Mouse (Mus musculus) limb, embryonic 15.5 days (tissue): ENCODE measurements around the gene Adgrf3. TPM values are rescaled to one million over a fixed set of nuclear protein-coding genes. Genes with fewer than 3 reads are reported as not detected.

Experiments used
- ATAC-seq: fragments of 200-750 bp; cut with Nextera tagmentation; 2 replicates; pipeline ENCODE4 v1.8.0; 2017; ENCODE audit warnings: low read depth, moderate TSS enrichment; ENCODE audit not compliant: insufficient number of reproducible peaks, low FRiP score, low TSS enrichment
- H3K27ac ChIP-seq: fragments of 300-500 bp; sonication (generic); 2 replicates; pipeline ENCODE4 v1.5.1; 2015; ENCODE audit warnings: moderate library complexity, mild to moderate bottlenecking, inconsistent platforms
- H3K27me3 ChIP-seq: fragments of 300-500 bp; sonication (generic); 2 replicates; pipeline ENCODE4 v1.6.1; 2015; ENCODE audit warnings: inconsistent platforms
- H3K36me3 ChIP-seq: fragments of 300-500 bp; sonication (generic); 2 replicates; pipeline ENCODE4 v1.6.1; 2015; ENCODE audit warnings: inconsistent platforms
- H3K4me1 ChIP-seq: fragments of 300-500 bp; sonication (generic); 2 replicates; pipeline ENCODE4 v1.6.1; 2015; ENCODE audit warnings: inconsistent platforms
- H3K4me2 ChIP-seq: fragments of 300-500 bp; sonication (generic); 2 replicates; pipeline ENCODE4 v1.6.1; 2015; ENCODE audit warnings: mild to moderate bottlenecking, inconsistent platforms
- H3K4me3 ChIP-seq: fragments of 300-500 bp; sonication (generic); 2 replicates; pipeline ENCODE4 v1.5.1; 2015; ENCODE audit warnings: mild to moderate bottlenecking, inconsistent platforms
- H3K9ac ChIP-seq: fragments of 300-500 bp; sonication (generic); 2 replicates; pipeline ENCODE4 v1.6.1; 2015; ENCODE audit warnings: inconsistent platforms
- H3K9me3 ChIP-seq: fragments of 300-500 bp; sonication (generic); 2 replicates; pipeline ENCODE4 v1.6.1; 2016; ENCODE audit warnings: inconsistent platforms
- WGBS: fragments of 180-500 bp; shearing (Covaris S2); methylation state at CpG from one replicate; pipeline ENCODE4 v1.1.7; 2015; 5-methylcytosine and 5-hydroxymethylcytosine counted together
- polyA plus RNA-seq: library from polyadenylated mRNA; unstranded; fragments of >200 nt; fragmentation: Nextera tagmentation; extraction: Ambion mirVana; gene quantifications from 2 replicates; pipeline ENCODE4 v1.2.1, GENCODE M21; 2015

Adgrf3 gene
- polyA plus RNA-seq, 1 experiment from 2014 or later = 0.08 TPM

- Histone ChIP-seq H3K4me1 (peaks cover 5% of the 10 kb centered on the region), H3K9me3 (no peaks in the 10 kb centered on the region), H3K27me3 (no peaks in the 10 kb centered on the region), H3K27ac (no peak overlapping the region), H3K4me2 (no peak overlapping the region), H3K36me3 (no peaks in the 10 kb centered on the region), H3K9ac (no peak overlapping the region), H3K4me3 (no peak overlapping the region)
- 65% methylated on average over 7 of the region's 7 CpGs for WGBS
- no peak for ATAC-seq
These were observed 7.3 kb downstream of the Adgrf3 start for GRCm38 (mm10) chr5:30198257-30198656.

GRCm38 (mm10) chr5:30195340-30195739, 10.2 kb downstream of the Adgrf3 start:
- Histone ChIP-seq H3K4me2 (no peak overlapping the region), H3K4me3 (no peak overlapping the region), H3K36me3 (0 out of 2 replicates have a peak, but pooled peaks cover 4% of the 10 kb centered on the region), H3K9ac (no peak overlapping the region), H3K27ac (no peak overlapping the region), H3K4me1 (no peaks in the 10 kb centered on the region), H3K27me3 (no peaks in the 10 kb centered on the region), H3K9me3 (no peaks in the 10 kb centered on the region)
- WGBS = 96% methylated on average over 5 of the region's 5 CpGs
- no peak for ATAC-seq

GRCm38 (mm10) chr5:30192452-30192851, 13.1 kb downstream of the Adgrf3 start:
- H3K9me3 ChIP-seq = no peaks in the 10 kb centered on the region
- H3K36me3 ChIP-seq = peaks cover 19% of the 10 kb centered on the region
- 73% methylated on average over 1 of the region's 1 CpGs for WGBS
- no peak for ATAC-seq
- H3K9ac ChIP-seq = no peak overlapping the region
- H3K4me1 ChIP-seq = no peaks in the 10 kb centered on the region
- H3K27ac ChIP-seq = no peak overlapping the region
- H3K4me2 ChIP-seq = no peak overlapping the region
- no peaks in the 10 kb centered on the region for H3K27me3 ChIP-seq
- H3K4me3 ChIP-seq = no peak overlapping the region

GRCm38 (mm10) chr5:30187687-30188485, 17.6 kb downstream of the Adgrf3 start:
- ATAC-seq = no peak
- 93% methylated on average over 12 of the region's 12 CpGs for WGBS

GRCm38 (mm10) chr5:30175811-30176210, 29.7 kb downstream of the Adgrf3 start:
- WGBS = 55% methylated on average over 4 of the region's 4 CpGs
- ATAC-seq = no peak

More at GRCm38 (mm10) chr5:30187687-30188485, 17.6 kb downstream of the Adgrf3 start:
- no peak overlapping the region for H3K4me2 ChIP-seq
- H3K4me3 ChIP-seq = no peak overlapping the region
- no peak overlapping the region for H3K9ac ChIP-seq
- peaks cover 46% of the 10 kb centered on the region for H3K36me3 ChIP-seq
- H3K27me3 ChIP-seq = no peaks in the 10 kb centered on the region
- H3K4me1 ChIP-seq = no peaks in the 10 kb centered on the region
- H3K27ac ChIP-seq = no peak overlapping the region
- no peaks in the 10 kb centered on the region for H3K9me3 ChIP-seq

GRCm38 (mm10) chr5:30172931-30173692, 32.4 kb downstream of the Adgrf3 start:
- no peaks in the 10 kb centered on the region for H3K27me3 ChIP-seq
- peaks cover 4% of the 10 kb centered on the region; the same call in 1 of the 2 replicates for H3K4me1 ChIP-seq
- 0 out of 2 replicates have a peak overlapping the region, but pooled peaks have one; percentile 9 for H3K27ac ChIP-seq
- peaks cover 67% of the 10 kb centered on the region for H3K36me3 ChIP-seq
- ATAC-seq = no peak
- no peak overlapping the region for H3K4me2 ChIP-seq
- 33% methylated on average over 20 of the region's 20 CpGs for WGBS
- no peak overlapping the region for H3K4me3 ChIP-seq
- no peak overlapping the region for H3K9ac ChIP-seq
- no peaks in the 10 kb centered on the region for H3K9me3 ChIP-seq

More at GRCm38 (mm10) chr5:30175811-30176210, 29.7 kb downstream of the Adgrf3 start:
- Histone ChIP-seq H3K4me2 (no peak overlapping the region), H3K36me3 (peaks cover 66% of the 10 kb centered on the region), H3K4me3 (no peak overlapping the region), H3K9me3 (no peaks in the 10 kb centered on the region), H3K27me3 (no peaks in the 10 kb centered on the region), H3K9ac (no peak overlapping the region), H3K27ac (no peak overlapping the region), H3K4me1 (peaks cover 4% of the 10 kb centered on the region; the same call in 1 of the 2 replicates)

GRCm38 (mm10) chr5:30172115-30172514, 33.4 kb downstream of the Adgrf3 start:
- Histone ChIP-seq H3K4me3 (no peak overlapping the region), H3K27ac (no peak overlapping the region), H3K36me3 (peaks cover 62% of the 10 kb centered on the region), H3K9ac (no peak overlapping the region), H3K9me3 (no peaks in the 10 kb centered on the region), H3K27me3 (no peaks in the 10 kb centered on the region), H3K4me2 (no peak overlapping the region), H3K4me1 (peaks cover 4% of the 10 kb centered on the region; the same call in 1 of the 2 replicates)
- ATAC-seq = no peak

GRCm38 (mm10) chr5:30170303-30170940, 35.1 kb downstream of the Adgrf3 start:
- Histone ChIP-seq H3K36me3 (peaks cover 50% of the 10 kb centered on the region), H3K27me3 (no peaks in the 10 kb centered on the region), H3K4me2 (no peak overlapping the region), H3K4me1 (peaks cover 4% of the 10 kb centered on the region; the same call in 1 of the 2 replicates), H3K9ac (no peak overlapping the region), H3K4me3 (no peak overlapping the region), H3K27ac (no peak overlapping the region), H3K9me3 (no peaks in the 10 kb centered on the region)
- ATAC-seq = no peak
- 67% methylated on average over 5 of the region's 5 CpGs for WGBS

GRCm38 (mm10) chr5:30165234-30165946, 40.1 kb downstream of the Adgrf3 start:
- 84% methylated on average over 5 of the region's 5 CpGs for WGBS
- no peak overlapping the region for H3K4me2 ChIP-seq
- H3K36me3 ChIP-seq = peaks cover 27% of the 10 kb centered on the region
- H3K4me3 ChIP-seq = no peak overlapping the region
- H3K27ac ChIP-seq = no peak overlapping the region
- H3K4me1 ChIP-seq = no peaks in the 10 kb centered on the region
- H3K9me3 ChIP-seq = no peaks in the 10 kb centered on the region
- no peaks in the 10 kb centered on the region for H3K27me3 ChIP-seq
- no peak for ATAC-seq
- no peak overlapping the region for H3K9ac ChIP-seq

GRCm38 (mm10) chr5:30162339-30162738, 43.2 kb downstream of the Adgrf3 start:
- Histone ChIP-seq H3K9ac (no peak overlapping the region), H3K4me1 (no peaks in the 10 kb centered on the region), H3K4me2 (no peak overlapping the region), H3K4me3 (no peak overlapping the region), H3K27me3 (no peaks in the 10 kb centered on the region), H3K36me3 (peaks cover 11% of the 10 kb centered on the region; the same call in 1 of the 2 replicates), H3K9me3 (no peaks in the 10 kb centered on the region), H3K27ac (no peak overlapping the region)
- ATAC-seq = no peak
- WGBS = 71% methylated on average over 6 of the region's 6 CpGs

- ATAC-seq = no peak
- 89% methylated on average over 1 of the region's 1 CpGs for WGBS
- Histone ChIP-seq H3K27ac (no peak overlapping the region), H3K27me3 (no peaks in the 10 kb centered on the region), H3K9me3 (no peaks in the 10 kb centered on the region), H3K4me1 (no peaks in the 10 kb centered on the region), H3K36me3 (peaks cover 11% of the 10 kb centered on the region; the same call in 1 of the 2 replicates), H3K4me3 (no peak overlapping the region), H3K9ac (no peak overlapping the region), H3K4me2 (no peak overlapping the region)
These were observed 43.7 kb downstream of the Adgrf3 start for GRCm38 (mm10) chr5:30161836-30162235.
